Mouse (Mus musculus) cortical plate, adult 2 months (tissue): ENCODE results near the gene Kif1b.

Source experiments
- CTCF ChIP-seq: fragments of 200-500 bp; IDR thresholded peaks from 2 replicates; pipeline ENCODE4 v1.5.1; 2011; ENCODE audit warnings: mild to moderate bottlenecking, control low read depth, low read length; ENCODE audit not compliant: insufficient read depth; ENCODE audit errors: extremely low read depth
- POLR2A ChIP-seq: fragments of 200-500 bp; IDR thresholded peaks from 2 replicates; pipeline ENCODE4 v1.6.1; 2011; ENCODE audit warnings: mild to moderate bottlenecking, low read length, control low read depth; ENCODE audit not compliant: insufficient read depth; ENCODE audit errors: extremely low read depth

DNA sequence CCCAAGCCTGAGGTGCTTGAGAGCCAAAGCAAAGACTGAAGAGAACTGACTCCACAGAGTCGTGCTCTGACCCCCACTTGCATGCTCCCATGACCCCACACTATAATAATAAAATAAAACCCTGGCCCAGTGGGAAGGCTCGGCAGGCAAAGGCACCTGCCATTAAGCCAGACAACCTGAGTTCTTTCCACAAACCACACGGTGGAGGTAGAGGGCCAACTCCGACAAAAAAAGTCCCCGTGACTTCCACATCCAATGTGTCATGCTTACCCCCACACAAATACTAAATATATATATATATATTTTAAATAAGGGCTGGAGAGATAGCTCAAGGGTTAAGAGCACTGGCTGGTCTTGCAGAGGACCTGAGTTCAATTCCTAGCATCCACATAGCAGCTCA is 143.3 kb downstream of the Kif1b start:
- TF ChIP-seq POLR2A: no peak
- TF ChIP-seq CTCF: no peak
